Mouse (Mus musculus) telencephalon, adult 2 months (tissue): ENCODE results near the gene Kcnk13.

Experiments
- DNase-seq: peaks from one replicate; pipeline ENCODE4 v3.0.0-alpha.2; 2011; ENCODE audit warnings: low read depth, low spot score

The Kcnk13 gene

GRCm38 (mm10) chr12:99964301-99965202, at the start of gene Kcnk13:
Kcnk13 (plus strand) TSS chr12:99964499.
- peak; percentile 65 for DNase-seq

DNA sequence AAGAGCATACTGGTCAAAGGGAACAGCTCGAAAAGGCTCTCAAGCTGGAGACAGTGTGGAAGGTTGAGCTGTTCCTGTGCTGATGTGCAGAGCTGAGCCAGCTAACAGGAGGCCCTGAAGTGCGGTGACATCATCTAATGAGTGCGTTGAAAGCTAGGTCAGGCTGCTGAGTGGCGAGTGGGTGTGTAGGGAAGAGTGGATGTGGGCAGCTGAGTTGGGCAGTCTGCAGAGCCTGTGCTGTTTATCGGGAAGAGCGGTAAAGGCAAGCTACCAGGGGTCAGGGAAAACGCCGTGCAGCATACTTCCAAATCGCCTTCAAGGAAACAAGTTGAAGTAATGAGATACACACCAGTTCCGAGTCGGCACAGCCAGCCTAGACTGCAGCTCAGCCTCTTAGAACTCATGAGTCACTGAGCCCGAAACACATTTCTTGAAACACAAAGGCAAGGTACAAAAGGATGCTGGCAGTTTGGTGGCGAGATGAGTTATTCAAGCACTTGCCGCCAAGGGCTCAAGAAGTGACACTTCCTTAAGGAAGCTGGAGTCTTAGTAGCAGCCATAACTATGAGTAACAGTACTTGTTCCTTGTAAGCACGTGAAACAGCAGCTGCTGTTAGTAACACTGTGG, 46.4 kb upstream of the Kcnk13 start:
- DNase-seq = peak; percentile 67

- DNase-seq = no peak
Measured at GRCm38 (mm10) chr12:99919636-99920035, 44.7 kb upstream of the Kcnk13 start.

DNA sequence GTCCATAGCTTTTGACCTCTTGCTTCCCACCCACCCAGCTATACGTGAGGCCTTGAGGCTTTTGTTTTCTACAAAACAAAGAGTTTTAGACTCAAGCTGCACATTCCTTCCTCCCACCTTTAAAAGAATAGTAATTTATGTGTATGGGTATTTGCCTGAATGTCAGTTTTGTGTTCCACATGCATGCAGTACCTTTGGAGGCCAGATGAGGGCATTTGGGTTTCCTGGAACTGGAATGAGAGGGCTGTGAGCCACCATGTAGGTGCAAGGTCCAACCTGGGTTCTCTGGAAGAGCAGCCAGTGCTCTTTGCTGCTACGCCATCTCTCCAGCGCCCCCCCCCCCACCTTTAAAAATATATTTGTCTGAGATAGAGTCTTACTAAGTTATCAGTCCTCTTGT, 43.3 kb upstream of the Kcnk13 start:
- no peak for DNase-seq

DNA sequence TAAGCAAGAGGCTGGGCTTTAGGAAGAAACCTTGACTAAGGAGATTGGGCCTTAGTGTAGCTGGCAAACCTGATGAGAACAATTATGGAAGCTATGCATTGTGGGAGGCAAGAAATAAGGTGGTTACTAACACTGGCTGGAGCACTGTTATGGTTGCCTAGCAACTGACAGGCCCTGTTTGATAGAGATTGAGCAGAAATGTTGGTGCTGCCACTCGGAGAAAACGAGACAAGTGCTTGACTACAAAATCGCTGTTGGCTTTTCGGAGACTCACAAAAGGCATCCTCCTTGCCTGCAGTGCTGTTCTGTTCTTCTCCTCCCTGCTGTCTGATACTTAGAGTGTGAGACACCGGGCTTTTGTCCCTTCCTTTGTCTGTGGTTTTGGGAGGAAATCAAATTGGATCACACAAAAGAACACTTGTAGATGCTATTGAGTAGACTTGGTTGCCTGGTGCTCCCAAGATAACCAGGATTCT, 41.1 kb upstream of the Kcnk13 start:
- DNase-seq = peak; percentile 60

GRCm38 (mm10) chr12:99923703-99924102, 40.6 kb upstream of the Kcnk13 start:
- no peak for DNase-seq

DNA sequence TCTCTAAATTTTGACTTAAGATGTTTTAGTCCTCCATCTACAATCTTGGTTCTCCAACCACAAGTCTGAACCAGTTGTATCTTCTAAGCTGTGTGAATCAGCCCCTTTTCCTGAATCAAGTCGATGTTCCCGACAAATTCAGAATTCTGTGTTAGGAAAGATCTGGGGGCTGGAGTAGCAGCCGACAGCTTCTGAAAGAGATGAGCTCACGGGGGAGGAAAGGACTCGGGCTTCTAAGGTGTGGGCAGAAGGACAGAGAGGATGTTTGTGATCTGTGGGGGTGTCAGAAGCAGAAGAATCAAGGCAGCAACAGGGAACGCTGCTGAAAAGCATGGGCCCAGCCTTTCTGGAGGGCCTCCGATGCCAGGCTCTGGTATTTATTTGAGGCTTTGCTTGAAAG, 36.0 kb upstream of the Kcnk13 start:
- peak; percentile 86 for DNase-seq

- no peak for DNase-seq
Measured at GRCm38 (mm10) chr12:99929160-99929559, 35.1 kb upstream of the Kcnk13 start.

DNA sequence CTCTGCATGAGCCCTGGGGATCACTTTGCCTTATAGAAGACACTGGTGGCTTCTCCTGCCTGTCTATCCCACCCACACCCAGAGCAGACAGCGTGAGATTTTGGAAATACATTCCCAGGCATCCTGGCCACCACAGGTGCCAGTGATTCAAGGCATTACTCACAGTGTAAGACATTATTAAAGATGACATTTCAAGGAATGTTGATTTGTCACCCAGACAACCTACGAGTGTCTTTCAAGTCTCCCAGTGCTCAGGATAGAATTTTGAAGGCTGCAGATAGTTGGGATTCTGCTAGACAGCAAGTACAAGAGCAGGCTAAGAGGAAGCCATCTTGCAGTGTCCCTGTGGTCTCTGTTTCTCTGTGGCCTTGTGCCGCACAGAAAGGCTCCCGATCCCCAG, 32.1 kb upstream of the Kcnk13 start:
- DNase-seq = no peak

DNA sequence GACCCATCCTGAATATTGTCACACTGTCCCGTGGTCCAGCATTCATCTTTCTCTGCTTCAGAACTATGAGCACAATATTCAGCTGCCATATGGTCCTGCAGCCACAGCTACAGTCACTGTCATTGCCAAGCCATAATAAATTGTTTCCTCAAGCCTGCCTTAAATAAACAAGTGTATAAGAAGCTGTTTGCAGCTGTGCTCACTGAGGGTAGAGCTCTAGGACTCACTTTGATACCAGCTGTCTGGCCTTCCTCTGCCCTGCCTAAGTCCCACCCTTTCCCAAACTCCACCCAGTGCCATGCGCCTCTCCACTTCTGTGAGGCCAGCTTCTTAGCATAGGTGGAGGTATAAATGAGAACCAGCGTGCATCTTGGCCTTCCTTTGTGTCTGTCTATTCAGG, 30.7 kb upstream of the Kcnk13 start:
- no peak for DNase-seq

GRCm38 (mm10) chr12:99935403-99935802, 28.9 kb upstream of the Kcnk13 start:
- no peak for DNase-seq

DNA sequence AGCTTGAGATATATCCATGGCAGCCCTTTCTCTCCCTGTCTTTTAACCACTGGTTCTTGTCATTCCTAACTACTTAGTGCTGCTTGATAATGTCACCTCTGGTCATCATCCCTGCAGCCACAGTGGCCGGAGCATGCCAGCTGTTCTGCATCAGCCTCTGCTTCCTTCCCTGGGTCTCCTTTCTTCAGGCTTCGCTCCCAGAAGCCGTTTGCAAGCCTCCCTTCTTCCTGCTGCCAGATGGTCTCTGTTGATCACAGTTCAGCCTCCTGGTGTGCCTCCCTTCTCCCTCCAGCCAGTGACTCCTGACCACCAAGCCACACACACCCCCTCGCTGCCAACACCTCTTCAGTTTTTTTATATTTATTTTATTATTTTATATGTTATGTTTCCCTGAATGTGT, 25.8 kb upstream of the Kcnk13 start:
- no peak for DNase-seq

- no peak for DNase-seq
Measured at GRCm38 (mm10) chr12:99939179-99939578, 25.1 kb upstream of the Kcnk13 start.

DNA sequence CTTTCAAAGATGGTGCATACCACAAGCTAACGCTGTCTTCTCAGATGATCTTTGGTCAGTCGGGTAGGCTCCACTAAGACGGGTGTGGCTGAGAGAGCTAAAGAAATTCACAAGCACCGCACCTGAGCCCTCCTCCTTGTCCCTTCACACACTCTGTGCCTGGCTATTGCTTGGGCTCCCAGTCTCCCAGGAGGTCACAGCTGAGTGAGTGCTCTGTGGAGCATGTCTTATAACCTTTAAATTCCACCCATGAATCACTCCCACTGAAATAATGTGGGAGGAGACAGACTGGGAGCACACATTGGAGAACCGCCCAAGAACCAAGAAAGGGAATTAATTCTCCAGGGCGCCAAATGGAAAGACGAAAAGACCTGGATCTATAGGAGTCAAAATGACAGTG, 23.6 kb upstream of the Kcnk13 start:
- DNase-seq = no peak

DNA sequence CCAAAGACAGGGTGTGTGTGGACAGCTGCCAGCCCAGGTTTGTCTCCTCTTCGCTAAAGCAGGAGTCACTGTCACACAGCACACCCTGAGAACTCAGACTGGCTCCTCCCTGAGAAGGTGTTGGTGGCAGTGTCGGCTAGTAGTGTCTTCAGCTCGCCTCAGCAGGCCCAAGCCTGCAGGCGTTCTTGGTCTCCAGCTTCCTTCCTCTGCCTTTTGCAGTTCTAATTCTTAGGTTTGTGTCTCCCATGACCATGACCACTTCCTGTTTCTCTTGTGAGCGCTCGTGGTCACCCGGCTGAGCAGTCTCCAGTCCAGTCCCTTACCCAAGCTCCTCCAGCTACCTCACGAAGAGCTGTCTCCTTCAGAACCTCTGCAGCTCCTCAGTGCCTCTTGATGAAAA, 21.9 kb upstream of the Kcnk13 start:
- DNase-seq = no peak

- no peak for DNase-seq
Measured at GRCm38 (mm10) chr12:99952928-99953327, 11.4 kb upstream of the Kcnk13 start.

DNA sequence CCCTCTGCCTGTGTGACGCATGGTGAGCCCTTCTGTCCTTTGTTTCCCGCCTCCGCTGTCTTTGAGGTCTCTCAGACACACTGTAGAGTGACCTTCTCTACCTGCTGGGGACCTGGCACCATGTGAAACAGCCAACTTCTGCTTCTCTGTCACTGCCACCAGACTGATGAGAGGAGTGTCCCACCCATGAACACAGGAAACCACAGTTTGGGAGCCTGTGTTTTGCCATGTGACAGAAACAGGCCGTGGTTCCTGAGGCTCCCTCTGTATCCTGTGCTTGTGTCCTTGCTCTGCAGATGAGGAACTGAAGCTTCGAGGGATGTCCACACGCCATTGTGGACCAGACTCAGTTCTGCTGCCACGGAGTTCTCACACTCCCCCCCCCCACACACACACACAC, 7.9 kb upstream of the Kcnk13 start:
- no peak for DNase-seq

- DNase-seq = no peak
Measured at GRCm38 (mm10) chr12:99958068-99959060, 5.9 kb upstream of the Kcnk13 start.

DNA sequence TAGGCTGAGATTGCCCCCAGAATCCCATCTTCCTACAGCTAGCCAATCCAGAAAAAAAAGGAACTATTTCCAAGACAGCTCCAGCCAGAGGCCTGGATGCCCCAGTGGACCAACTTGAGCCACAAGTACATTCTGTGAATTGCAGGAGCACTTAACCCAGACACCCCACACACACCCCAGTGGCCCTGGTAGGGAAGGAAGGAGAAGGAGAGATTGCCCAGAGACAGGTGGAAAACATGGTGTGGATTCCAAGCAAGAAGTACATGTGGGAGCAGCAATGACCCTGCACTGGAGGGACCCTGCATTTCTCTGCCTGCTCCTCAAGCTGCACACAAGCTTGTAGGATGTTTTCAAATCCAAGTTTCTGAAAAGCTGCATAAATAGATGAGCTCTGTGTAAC, 5.0 kb upstream of the Kcnk13 start:
- DNase-seq = no peak

- DNase-seq = no peak
Measured at GRCm38 (mm10) chr12:99959930-99960329, 4.4 kb upstream of the Kcnk13 start.

DNA sequence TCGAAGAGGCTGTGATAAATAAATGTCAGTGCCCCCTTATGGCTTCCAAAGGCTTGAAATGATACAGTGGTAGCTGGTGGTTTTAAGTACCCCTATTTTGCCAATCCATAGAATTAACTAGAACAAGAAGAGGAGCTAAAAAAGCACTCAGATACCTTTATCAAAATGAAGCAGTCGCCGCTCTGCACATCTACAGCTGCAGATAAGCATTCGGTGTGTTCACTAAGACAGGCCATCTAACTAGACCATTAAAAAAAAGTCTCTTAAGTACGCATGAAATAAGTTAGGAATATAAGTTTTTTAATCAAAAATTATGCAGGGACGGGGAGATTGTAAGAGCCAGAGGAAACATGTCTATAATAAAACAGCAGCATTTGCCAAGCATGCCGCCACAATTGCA, 3.6 kb upstream of the Kcnk13 start:
- no peak for DNase-seq
